Mouse (Mus musculus) midbrain, embryonic 11.5 days (tissue): ENCODE measurements at regions not wholly inside any gene's neighbourhood (a gene's known extent, or its start where the extent isn't known, plus 50 kb on each side); places are given as distances from the start of the nearest gene placed in this dataset.

ENCODE experiments used
- ATAC-seq: fragments of 200-750 bp; cut with Nextera tagmentation; 2 replicates; pipeline ENCODE4 v1.8.0; 2017; ENCODE audit warnings: moderate TSS enrichment, moderate library complexity; ENCODE audit not compliant: low FRiP score
- DNase-seq: peaks from one replicate; pipeline ENCODE4 v3.0.0; 2015; ENCODE audit warnings: low spot score; ENCODE audit errors: missing footprints
- H3K27ac ChIP-seq: fragments of 300-500 bp; sonication (generic); 2 replicates; pipeline ENCODE4 v1.5.1; 2014; ENCODE audit warnings: low read depth, low read length
- H3K27me3 ChIP-seq: fragments of 300-500 bp; sonication (generic); 2 replicates; pipeline ENCODE4 v1.6.1; 2014; ENCODE audit warnings: mild to moderate bottlenecking, low read length, moderate library complexity, mixed read lengths; ENCODE audit not compliant: control insufficient read depth, insufficient read depth
- H3K36me3 ChIP-seq: fragments of 300-500 bp; sonication (generic); 2 replicates; pipeline ENCODE4 v1.6.1; 2014; ENCODE audit warnings: mild to moderate bottlenecking, low read length, moderate library complexity, mixed read lengths; ENCODE audit not compliant: control insufficient read depth, insufficient read depth
- H3K4me1 ChIP-seq: fragments of 300-500 bp; sonication (generic); 2 replicates; pipeline ENCODE4 v1.6.1; 2014; ENCODE audit warnings: low read length; ENCODE audit not compliant: control insufficient read depth, insufficient read depth
- H3K4me2 ChIP-seq: fragments of 300-500 bp; sonication (generic); 2 replicates; pipeline ENCODE4 v1.6.1; 2014; ENCODE audit warnings: mild to moderate bottlenecking, moderate library complexity
- H3K4me3 ChIP-seq: fragments of 300-500 bp; sonication (generic); 2 replicates; pipeline ENCODE4 v1.5.1; 2014; ENCODE audit warnings: low read depth, low read length
- H3K9ac ChIP-seq: fragments of 300-500 bp; sonication (generic); 2 replicates; pipeline ENCODE4 v1.6.1; 2014; ENCODE audit warnings: low read length
- H3K9me3 ChIP-seq: fragments of 300-500 bp; sonication (generic); 2 replicates; pipeline ENCODE4 v1.6.1; 2016; ENCODE audit warnings: low read length; ENCODE audit not compliant: control insufficient read depth
- WGBS: fragments of 180-500 bp; shearing (Covaris S2); extraction: QIAGEN DNeasy Blood & Tissue Kit; methylation state at CpG from one replicate; pipeline ENCODE4 v1.1.7; 2014; 5-methylcytosine and 5-hydroxymethylcytosine counted together

DNA sequence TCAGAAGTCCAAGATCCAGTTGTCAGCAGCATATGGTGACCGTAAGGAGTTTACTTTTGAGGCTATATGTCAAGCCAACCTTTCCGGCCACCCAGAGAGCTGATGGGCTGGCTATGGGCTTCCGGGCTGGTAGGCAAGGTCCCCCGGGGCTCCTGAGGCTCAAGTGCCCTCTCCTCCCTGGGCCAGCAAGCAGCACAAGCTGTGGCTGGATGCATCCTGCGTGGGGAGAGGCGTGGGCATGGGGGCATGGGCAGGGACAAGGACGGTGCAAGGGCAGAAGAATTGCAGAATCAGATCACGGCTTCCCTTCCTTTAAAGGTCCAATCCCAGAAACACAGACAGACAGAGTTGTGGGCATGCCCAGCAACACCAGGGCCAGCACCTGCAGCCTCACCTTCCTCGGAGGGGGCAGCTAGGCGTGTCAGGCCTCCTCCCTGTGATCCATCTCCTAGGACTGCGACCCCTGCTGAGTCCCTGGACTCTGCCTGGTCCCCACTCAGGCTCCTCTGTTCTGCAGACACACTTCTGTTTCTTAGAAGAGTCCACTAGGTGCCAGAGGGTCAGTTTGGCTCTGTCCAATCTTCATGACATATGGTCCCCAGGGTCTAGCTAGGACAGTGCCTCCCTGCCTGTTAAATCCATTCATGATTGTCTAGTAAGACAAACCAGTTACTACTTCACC lies 111.8 kb upstream of the Lemd2 start:
- peaks cover 3% of the 10 kb centered on the region; the same call in 1 of the 2 replicates for H3K4me1 ChIP-seq
- no peak for DNase-seq
- no peak overlapping the region for H3K4me2 ChIP-seq
- no peak overlapping the region; the same call in 1 of the 2 replicates for H3K9ac ChIP-seq
- H3K9me3 ChIP-seq = no peaks in the 10 kb centered on the region
- H3K36me3 ChIP-seq = no peaks in the 10 kb centered on the region
- ATAC-seq = no peak
- no peaks in the 10 kb centered on the region for H3K27me3 ChIP-seq
- H3K4me3 ChIP-seq = no peak overlapping the region
- no peak overlapping the region for H3K27ac ChIP-seq
- WGBS = 78% methylated on average over 11 of the region's 11 CpGs

DNA sequence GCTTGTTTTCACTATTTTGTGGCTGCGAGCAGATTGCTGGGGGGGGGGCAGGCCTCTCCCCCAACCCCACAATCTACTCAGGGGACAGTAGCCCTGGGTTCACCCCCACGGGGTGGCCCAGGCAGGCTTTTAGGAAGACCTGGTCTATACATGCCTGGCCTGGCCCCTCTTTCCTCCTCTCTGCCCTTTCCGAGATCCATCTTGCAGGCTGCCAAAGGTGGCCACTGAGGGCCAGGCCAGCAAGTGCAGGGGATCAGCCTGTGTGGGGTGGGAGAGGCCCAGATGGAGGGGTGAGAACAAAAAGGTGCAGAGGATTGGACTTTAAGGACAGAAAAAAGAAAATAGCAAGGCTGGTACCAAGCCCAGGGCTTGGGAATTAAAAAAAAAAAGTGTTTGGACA lies 111.2 kb upstream of the Lemd2 start:
- Histone ChIP-seq H3K27ac (no peak overlapping the region), H3K4me3 (no peak overlapping the region), H3K36me3 (no peaks in the 10 kb centered on the region), H3K4me2 (no peak overlapping the region), H3K27me3 (no peaks in the 10 kb centered on the region), H3K4me1 (peaks cover 3% of the 10 kb centered on the region; the same call in 1 of the 2 replicates), H3K9me3 (no peaks in the 10 kb centered on the region), H3K9ac (no peak overlapping the region)
- WGBS = 71% methylated on average over 3 of the region's 3 CpGs
- ATAC-seq (no peak), DNase-seq (no peak)

DNA sequence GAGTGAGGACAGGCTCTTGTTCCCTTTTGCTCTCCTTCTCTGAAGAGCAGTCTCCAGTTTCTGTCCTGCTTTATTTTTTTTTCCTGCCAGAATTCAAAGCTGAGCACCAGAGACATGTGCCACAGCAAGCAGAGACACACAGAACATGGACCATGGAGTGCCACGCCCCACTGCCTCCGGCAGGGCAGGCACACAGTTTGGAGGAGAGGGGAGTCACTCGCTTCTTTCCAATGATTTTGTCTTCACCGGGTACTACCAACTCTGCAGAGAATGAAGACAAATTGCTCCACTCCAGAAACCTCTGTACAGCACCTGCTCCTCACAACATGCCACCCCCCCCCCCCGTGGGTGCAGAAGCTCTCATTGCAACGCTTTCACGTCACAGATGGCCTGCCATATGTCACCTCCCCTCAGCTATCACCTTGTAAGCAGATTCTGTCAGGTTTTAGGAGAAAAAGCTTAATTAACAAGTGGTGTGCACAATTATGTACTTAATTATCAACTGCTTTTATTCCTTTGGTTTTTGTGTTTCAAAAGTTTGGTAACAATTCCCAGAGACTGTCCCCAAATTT lies 110.6 kb upstream of the Lemd2 start:
- no peak overlapping the region for H3K27ac ChIP-seq
- no peaks in the 10 kb centered on the region for H3K36me3 ChIP-seq
- DNase-seq (no peak), ATAC-seq (no peak)
- H3K27me3 ChIP-seq = no peaks in the 10 kb centered on the region
- H3K9ac ChIP-seq = no peak overlapping the region
- peaks cover 3% of the 10 kb centered on the region; the same call in 1 of the 2 replicates for H3K4me1 ChIP-seq
- no peak overlapping the region for H3K4me3 ChIP-seq
- 63% methylated on average over 7 of the region's 7 CpGs for WGBS
- H3K4me2 ChIP-seq = no peak overlapping the region
- H3K9me3 ChIP-seq = no peaks in the 10 kb centered on the region

- ATAC-seq (no peak), DNase-seq (no peak)
- no peaks in the 10 kb centered on the region for H3K36me3 ChIP-seq
- no peaks in the 10 kb centered on the region for H3K27me3 ChIP-seq
- no peaks in the 10 kb centered on the region for H3K9me3 ChIP-seq
- 40% methylated on average over 4 of the region's 4 CpGs for WGBS
- H3K27ac ChIP-seq = no peak overlapping the region
- peaks cover 8% of the 10 kb centered on the region for H3K4me1 ChIP-seq
- no peak overlapping the region for H3K4me3 ChIP-seq
- H3K4me2 ChIP-seq = no peak overlapping the region
- H3K9ac ChIP-seq = no peak overlapping the region
Observed at GRCm38 (mm10) chr17:27308933-27309332, 104.7 kb upstream of the Lemd2 start.

DNA sequence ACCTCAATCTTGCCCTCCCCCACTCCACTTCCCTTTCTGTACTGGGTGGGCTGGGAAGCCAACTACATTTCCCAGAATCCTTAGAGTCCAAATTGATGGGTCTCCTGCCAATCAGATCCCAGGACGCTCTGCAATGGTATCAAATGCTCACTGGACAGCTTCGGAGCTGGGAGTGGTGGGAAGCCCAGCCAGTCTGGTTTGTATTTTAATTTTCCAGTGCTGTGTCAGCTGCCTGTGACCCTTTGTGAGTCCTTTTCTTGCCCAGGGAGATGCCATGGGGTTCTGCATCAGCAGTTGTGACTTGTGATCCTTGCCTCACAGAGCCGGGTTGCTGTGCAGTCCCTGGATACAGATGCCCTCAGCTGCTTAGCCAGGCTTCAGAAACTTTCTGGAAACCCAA lies 100.6 kb upstream of the Lemd2 start:
- Histone ChIP-seq H3K27me3 (no peaks in the 10 kb centered on the region), H3K4me2 (no peak overlapping the region), H3K9me3 (no peaks in the 10 kb centered on the region), H3K27ac (no peak overlapping the region), H3K9ac (no peak overlapping the region), H3K4me3 (no peak overlapping the region), H3K4me1 (peaks cover 8% of the 10 kb centered on the region), H3K36me3 (no peaks in the 10 kb centered on the region)
- ATAC-seq (no peak), DNase-seq (no peak)
- WGBS = 69% methylated on average over 3 of the region's 3 CpGs

DNA sequence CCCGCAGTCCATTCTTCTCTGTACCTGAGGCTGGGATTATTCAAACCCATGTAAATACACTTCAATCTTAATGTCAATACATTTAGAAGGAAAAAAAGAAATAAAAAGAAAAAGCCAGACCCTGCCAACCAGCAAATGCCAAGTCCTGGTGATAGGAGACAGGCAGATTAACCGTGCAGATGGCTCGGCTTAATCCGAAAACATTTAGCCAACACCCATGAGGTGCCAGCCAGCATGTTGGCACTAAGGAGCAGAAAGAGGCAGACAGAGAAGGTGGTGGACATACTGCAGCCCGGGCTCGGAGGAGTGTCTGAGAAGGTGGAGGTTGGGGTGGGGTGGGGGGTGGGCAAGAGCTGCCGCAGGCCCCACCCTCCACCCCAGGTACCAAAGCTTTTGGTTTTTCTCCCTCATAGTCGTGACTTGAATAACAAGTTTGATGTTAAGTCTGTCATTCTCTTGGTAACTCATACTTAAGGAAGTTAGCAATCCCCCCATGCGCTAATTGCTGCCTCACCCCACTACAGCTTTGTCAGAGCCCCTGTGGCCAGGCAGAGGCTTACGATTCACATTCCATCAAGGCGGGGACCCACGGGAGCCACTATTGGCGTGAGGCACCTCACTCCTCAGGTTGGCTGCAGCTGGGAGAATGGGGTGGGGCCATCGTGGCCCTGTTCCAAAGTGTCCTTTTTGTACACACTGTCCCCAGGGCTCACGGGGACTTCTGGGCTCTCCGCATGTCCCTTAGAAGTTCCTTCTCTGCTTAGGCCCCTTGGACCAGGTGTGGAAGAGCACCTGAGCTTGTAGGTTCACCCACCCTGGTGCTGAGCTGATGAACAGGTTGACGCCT lies 99.6 kb upstream of the Lemd2 start:
- Histone ChIP-seq H3K36me3 (no peaks in the 10 kb centered on the region), H3K4me1 (peaks cover 4% of the 10 kb centered on the region), H3K27me3 (no peaks in the 10 kb centered on the region), H3K9me3 (no peaks in the 10 kb centered on the region), H3K9ac (no peak overlapping the region), H3K4me3 (no peak overlapping the region), H3K4me2 (no peak overlapping the region), H3K27ac (no peak overlapping the region)
- ATAC-seq (no peak), DNase-seq (no peak)
- 87% methylated on average over 17 of the region's 17 CpGs for WGBS

DNA sequence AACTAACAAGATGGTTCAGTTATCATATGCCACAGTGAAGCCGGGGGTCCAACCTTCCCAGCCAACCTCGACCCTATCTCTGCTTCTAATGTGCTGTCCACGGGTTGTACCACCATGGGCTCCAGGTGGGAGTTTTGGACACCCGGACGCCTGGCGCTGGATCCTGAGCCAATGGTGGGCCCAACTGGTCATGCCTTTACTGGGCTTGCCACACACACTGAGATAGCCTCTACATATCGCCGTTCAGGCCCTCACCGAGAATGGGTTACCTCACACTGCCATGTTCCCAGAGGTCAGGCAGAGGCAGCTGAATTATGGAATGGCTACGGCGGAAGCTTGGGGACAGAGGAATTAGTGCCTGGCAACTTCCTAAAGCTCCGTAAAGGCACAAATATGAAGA lies 98.8 kb upstream of the Lemd2 start:
- Histone ChIP-seq H3K4me3 (no peak overlapping the region), H3K4me1 (peaks cover 4% of the 10 kb centered on the region; the same call in 1 of the 2 replicates), H3K36me3 (no peaks in the 10 kb centered on the region), H3K9ac (no peak overlapping the region), H3K9me3 (no peaks in the 10 kb centered on the region), H3K4me2 (no peak overlapping the region), H3K27me3 (no peaks in the 10 kb centered on the region), H3K27ac (no peak overlapping the region)
- ATAC-seq (no peak), DNase-seq (no peak)
- WGBS = 96% methylated on average over 12 of the region's 12 CpGs

DNA sequence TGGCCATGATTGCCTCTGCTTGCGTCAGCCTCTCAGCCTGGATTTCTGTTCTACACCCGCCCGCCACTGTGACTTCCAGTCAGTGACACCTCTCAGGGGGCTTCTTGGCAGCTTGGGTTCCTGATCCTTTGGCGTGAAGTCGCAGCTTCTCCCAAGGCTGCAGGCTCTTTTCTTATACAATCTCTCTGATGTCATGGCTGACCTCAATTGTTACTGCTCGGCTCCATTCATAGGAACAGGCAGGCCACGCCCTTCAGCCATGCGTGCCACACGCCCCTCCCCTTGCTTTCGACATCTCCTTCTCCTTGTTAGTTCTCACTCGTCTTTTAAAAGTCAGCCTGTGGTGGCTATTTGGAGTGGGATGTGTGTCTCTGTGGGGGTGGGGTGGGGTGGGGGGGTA lies 97.1 kb upstream of the Lemd2 start:
- no peak overlapping the region for H3K9ac ChIP-seq
- H3K4me3 ChIP-seq = no peak overlapping the region
- H3K4me1 ChIP-seq = peaks cover 4% of the 10 kb centered on the region; the same call in 1 of the 2 replicates
- no peak overlapping the region for H3K4me2 ChIP-seq
- no peak for ATAC-seq
- H3K27me3 ChIP-seq = no peaks in the 10 kb centered on the region
- WGBS = 57% methylated on average over 11 of the region's 11 CpGs
- H3K36me3 ChIP-seq = no peaks in the 10 kb centered on the region
- H3K27ac ChIP-seq = no peak overlapping the region
- H3K9me3 ChIP-seq = no peaks in the 10 kb centered on the region
- no peak for DNase-seq

DNA sequence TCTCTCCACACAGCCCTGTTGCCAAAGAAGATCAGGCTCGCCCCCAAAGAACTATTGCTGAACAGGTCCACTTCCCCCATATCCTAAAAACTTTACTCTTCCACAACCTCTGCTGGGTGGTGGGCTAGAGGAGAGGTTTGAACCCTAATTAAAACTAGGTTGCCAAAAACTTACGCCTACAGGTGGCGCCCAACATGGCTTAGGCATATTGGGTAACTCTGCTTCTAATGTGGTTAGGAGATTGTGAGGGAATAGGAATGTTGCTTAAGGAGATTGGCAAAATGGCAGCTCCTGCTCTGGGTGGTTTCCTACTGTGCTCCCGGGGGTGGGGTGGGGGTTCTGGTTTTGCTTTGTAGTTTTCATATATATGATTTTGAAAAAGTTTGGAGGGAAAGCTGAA lies 95.0 kb upstream of the Lemd2 start:
- Histone ChIP-seq H3K4me3 (no peak overlapping the region), H3K9me3 (no peaks in the 10 kb centered on the region), H3K9ac (no peak overlapping the region), H3K36me3 (no peaks in the 10 kb centered on the region), H3K27ac (no peak overlapping the region), H3K4me1 (no peaks in the 10 kb centered on the region), H3K27me3 (no peaks in the 10 kb centered on the region), H3K4me2 (no peak overlapping the region)
- 75% methylated on average over 4 of the region's 4 CpGs for WGBS
- DNase-seq (no peak), ATAC-seq (no peak)
